Mouse (Mus musculus) E14TG2a.4 (cell line): ENCODE measurements at regions not wholly inside any gene's neighbourhood (a gene's known extent, or its start where the extent isn't known, plus 50 kb on each side); places are given as distances from the start of the nearest gene placed in this dataset.

Experiments used
- CTCF ChIP-seq: conservative IDR thresholded peaks from 2 replicates; pipeline ENCODE4 v1.5.1; 2014; ENCODE audit warnings: low read length
- POU5F1 ChIP-seq: IDR thresholded peaks from 2 replicates; pipeline ENCODE4 v1.6.1; 2014; ENCODE audit warnings: low read length, borderline replicate concordance

GRCm38 (mm10) chr14:74306717-74307307, 333.8 kb upstream of the Htr2a start:
- TF ChIP-seq CTCF, result no peak
- TF ChIP-seq POU5F1, result no peak
